Mouse (Mus musculus): ENCODE data around the gene Dnah3.

GRCm38 (mm10) chr7:119965651-119966395 lies 129.3 kb downstream of the Dnah3 start:
- TF ChIP-seq CTCF (IDR thresholded peaks at IDR 0.05; ENCODE audit: low read depth, low read length) (no peak), POLR2A (IDR thresholded peaks at IDR 0.05; ENCODE audit: borderline replicate concordance, low read depth, low read length) (no peak)
